Mouse (Mus musculus) heart, embryonic 14.5 days (tissue): ENCODE data around the gene Stk38. TPM values are rescaled to one million over a fixed set of nuclear protein-coding genes. Genes with fewer than 3 reads are reported as not detected.
A peak's percentile ranks its signal among the peaks of the same experiment; 100 is the strongest.
"Not testable (repeated sequence)": the region's sequence is repeated elsewhere in the genome, so short reads cannot be mapped to it uniquely, and the experiment has no call there.

Source experiments
- ATAC-seq: fragments of 200-750 bp; cut with Nextera tagmentation; 2 replicates; pipeline ENCODE4 v1.8.0; 2017; ENCODE audit warnings: low read depth, moderate TSS enrichment; ENCODE audit not compliant: insufficient number of reproducible peaks, insufficient read depth, low FRiP score
- H3K27ac ChIP-seq, 2 experiments: fragments of 200-500 bp in 1 of 2; fragments of 300-500 bp in 1 of 2; sonication (generic) in 1 of 2; replicated peaks in 1 of 2; 2 replicates each; pipeline ENCODE4 v1.5.1; 2012 to 2014; ENCODE audit warnings: low read depth in 2 of 2, low read length in 2 of 2, control low read depth in 1 of 2, mild to moderate bottlenecking in 1 of 2, mixed read lengths in 1 of 2; ENCODE audit not compliant: control insufficient read depth in 1 of 2, insufficient read depth in 1 of 2
- H3K27me3 ChIP-seq: fragments of 300-500 bp; sonication (generic); 2 replicates; pipeline ENCODE4 v1.6.1; 2014; ENCODE audit warnings: mild to moderate bottlenecking, low read length, control low read depth; ENCODE audit not compliant: control insufficient read depth, insufficient read depth
- H3K36me3 ChIP-seq: fragments of 300-500 bp; sonication (generic); 2 replicates; pipeline ENCODE4 v1.6.1; 2014; ENCODE audit warnings: mild to moderate bottlenecking, control low read depth, low read length, mixed read lengths; ENCODE audit not compliant: control insufficient read depth, insufficient read depth
- H3K4me1 ChIP-seq, 2 experiments: fragments of 200-500 bp in 1 of 2; fragments of 300-500 bp in 1 of 2; sonication (generic) in 1 of 2; 2 replicates each; pipeline ENCODE4 v1.6.1; 2012 to 2014; ENCODE audit warnings: low read length in 2 of 2, control low read depth in 1 of 2, mixed read lengths in 1 of 2; ENCODE audit not compliant: control insufficient read depth in 2 of 2, insufficient read depth in 2 of 2
- H3K4me2 ChIP-seq: fragments of 300-500 bp; sonication (generic); 2 replicates; pipeline ENCODE4 v1.6.1; 2014; ENCODE audit warnings: mild to moderate bottlenecking, low read length
- H3K4me3 ChIP-seq, 2 experiments: fragments of 200-500 bp in 1 of 2; fragments of 300-500 bp in 1 of 2; sonication (generic) in 1 of 2; 2 replicates each; pipeline ENCODE4 v1.5.1; 2012 to 2014; ENCODE audit warnings: low read length in 2 of 2, mild to moderate bottlenecking in 2 of 2, control low read depth in 1 of 2, low read depth in 1 of 2, moderate library complexity in 1 of 2; ENCODE audit not compliant: control insufficient read depth in 1 of 2, insufficient read depth in 1 of 2
- H3K9ac ChIP-seq: fragments of 300-500 bp; sonication (generic); 2 replicates; pipeline ENCODE4 v1.6.1; 2014; ENCODE audit warnings: mild to moderate bottlenecking, low read length
- H3K9me3 ChIP-seq: fragments of 300-500 bp; sonication (generic); 2 replicates; pipeline ENCODE4 v1.6.1; 2016; ENCODE audit warnings: low read length, control low read depth; ENCODE audit not compliant: control insufficient read depth
- WGBS: fragments of 180-500 bp; shearing (Covaris S2); extraction: QIAGEN DNeasy Blood & Tissue Kit; methylation state at CpG from one replicate; pipeline ENCODE4 v1.1.7; 2014; 5-methylcytosine and 5-hydroxymethylcytosine counted together
- polyA plus RNA-seq: library from polyadenylated mRNA; unstranded; fragments of >200 nt; fragmentation: Nextera tagmentation; extraction: Ambion mirVana; gene quantifications from 2 replicates; pipeline ENCODE4 v1.2.1, GENCODE M21; 2014

Stk38 gene
- polyA plus RNA-seq, 1 experiment from 2014 or later: 70.3 TPM

GRCm38 (mm10) chr17:29045741-29046530 is 38.1 kb upstream of the Stk38 start:
- Histone ChIP-seq H3K4me1 (peaks cover 12 to 23% of the 10 kb centered on the region in 2 experiments), H3K9me3 (no peaks in the 10 kb centered on the region), H3K36me3 (peaks cover 68% of the 10 kb centered on the region), H3K27ac (peak overlapping the region; percentile 52 to 72), H3K4me3 (no peak overlapping the region), H3K4me2 (no peak overlapping the region), H3K27me3 (no peaks in the 10 kb centered on the region), H3K9ac (no peak overlapping the region)
- WGBS: 49% methylated on average over 12 of the region's 12 CpGs
- peak; percentile 16 for ATAC-seq

- ATAC-seq: no peak
- Histone ChIP-seq H3K4me1 (peaks cover 5 to 13% of the 10 kb centered on the region in 2 experiments; a peak in 3 of 4 replicates), H3K27me3 (no peaks in the 10 kb centered on the region), H3K9me3 (no peaks in the 10 kb centered on the region), H3K4me2 (no peak overlapping the region), H3K9ac (no peak overlapping the region), H3K27ac (0 out of 4 replicates have a peak overlapping the region, but pooled peaks of 1 of the 2 experiments have one; percentile 16), H3K4me3 (no peak overlapping the region), H3K36me3 (peaks cover 78% of the 10 kb centered on the region)
- WGBS: 67% methylated on average over 1 of the region's 1 CpGs
Observed at GRCm38 (mm10) chr17:29044925-29045319, 37.1 kb upstream of the Stk38 start.

GRCm38 (mm10) chr17:29044146-29044924 is 36.5 kb upstream of the Stk38 start:
- no peak overlapping the region for H3K27ac ChIP-seq
- no peaks in the 10 kb centered on the region for H3K27me3 ChIP-seq
- no peak for ATAC-seq
- H3K9me3 ChIP-seq: no peaks in the 10 kb centered on the region
- 79% methylated on average over 6 of the region's 6 CpGs for WGBS
- H3K36me3 ChIP-seq: peaks cover 84% of the 10 kb centered on the region
- H3K9ac ChIP-seq: no peak overlapping the region
- no peak overlapping the region for H3K4me3 ChIP-seq
- H3K4me2 ChIP-seq: no peak overlapping the region
- H3K4me1 ChIP-seq: peaks cover 5 to 11% of the 10 kb centered on the region in 2 experiments; a peak in 3 of 4 replicates

GRCm38 (mm10) chr17:29043583-29043982 is 35.8 kb upstream of the Stk38 start:
- no peak overlapping the region for H3K4me3 ChIP-seq
- no peak overlapping the region for H3K4me2 ChIP-seq
- H3K9ac ChIP-seq: no peak overlapping the region
- H3K4me1 ChIP-seq: peaks cover 5 to 11% of the 10 kb centered on the region in 2 experiments; a peak in 3 of 4 replicates
- no peaks in the 10 kb centered on the region for H3K9me3 ChIP-seq
- no peaks in the 10 kb centered on the region for H3K27me3 ChIP-seq
- 85% methylated on average over 3 of the region's 3 CpGs for WGBS
- no peak overlapping the region for H3K27ac ChIP-seq
- peaks cover 92% of the 10 kb centered on the region for H3K36me3 ChIP-seq
- no peak for ATAC-seq

GRCm38 (mm10) chr17:29042569-29042968 is 34.8 kb upstream of the Stk38 start:
- H3K4me1 ChIP-seq: peaks cover 5 to 13% of the 10 kb centered on the region in 2 experiments; a peak in 3 of 4 replicates
- no peak for ATAC-seq
- no peaks in the 10 kb centered on the region for H3K9me3 ChIP-seq
- peaks cover 95% of the 10 kb centered on the region for H3K36me3 ChIP-seq
- H3K9ac ChIP-seq: no peak overlapping the region
- no peaks in the 10 kb centered on the region for H3K27me3 ChIP-seq
- H3K27ac ChIP-seq: no peak overlapping the region
- no peak overlapping the region for H3K4me2 ChIP-seq
- H3K4me3 ChIP-seq: no peak overlapping the region

GRCm38 (mm10) chr17:29041632-29042031 is 33.8 kb upstream of the Stk38 start:
- H3K4me1 ChIP-seq: peaks cover 5 to 16% of the 10 kb centered on the region in 2 experiments; a peak in 3 of 4 replicates
- ATAC-seq, H3K9ac ChIP-seq, H3K27ac ChIP-seq, H3K4me2 ChIP-seq, H3K27me3 ChIP-seq, H3K9me3 ChIP-seq, H3K4me3 ChIP-seq: not testable (repeated sequence)
- 47% methylated on average over 3 of the region's 3 CpGs for WGBS
- H3K36me3 ChIP-seq: peaks cover 95% of the 10 kb centered on the region

- no peak for ATAC-seq
- peaks cover 80% of the 10 kb centered on the region for H3K36me3 ChIP-seq
- no peak overlapping the region for H3K27ac ChIP-seq
- H3K9ac ChIP-seq: no peak overlapping the region
- peaks cover 0 to 11% of the 10 kb centered on the region in 2 experiments; a peak in 3 of 4 replicates for H3K4me1 ChIP-seq
- H3K4me2 ChIP-seq: no peak overlapping the region
- no peaks in the 10 kb centered on the region for H3K9me3 ChIP-seq
- H3K27me3 ChIP-seq: no peaks in the 10 kb centered on the region
- no peak overlapping the region for H3K4me3 ChIP-seq
- WGBS: 64% methylated on average over 11 of the region's 11 CpGs
Observed at GRCm38 (mm10) chr17:29039351-29039750, 31.6 kb upstream of the Stk38 start.
